Mouse (Mus musculus) kidney, embryonic 15.5 days (tissue): ENCODE data around the gene Fcer1g. TPM values are rescaled to one million over a fixed set of nuclear protein-coding genes. Genes with fewer than 3 reads are reported as not detected.

ENCODE experiments used
- ATAC-seq: fragments of 200-750 bp; cut with Nextera tagmentation; replicated peaks from 2 replicates; pipeline ENCODE4 v1.8.0; 2017; ENCODE audit warnings: moderate TSS enrichment; ENCODE audit not compliant: low FRiP score
- H3K27ac ChIP-seq: fragments of 300-500 bp; sonication (generic); 2 replicates; pipeline ENCODE4 v1.5.1; 2015; ENCODE audit warnings: mild to moderate bottlenecking, inconsistent platforms
- H3K27me3 ChIP-seq: fragments of 300-500 bp; sonication (generic); 2 replicates; pipeline ENCODE4 v1.6.1; 2015; ENCODE audit warnings: inconsistent platforms
- H3K36me3 ChIP-seq: fragments of 300-500 bp; sonication (generic); 2 replicates; pipeline ENCODE4 v1.6.1; 2015; ENCODE audit warnings: inconsistent platforms
- H3K4me1 ChIP-seq: fragments of 300-500 bp; sonication (generic); 2 replicates; pipeline ENCODE4 v1.6.1; 2015; ENCODE audit warnings: inconsistent platforms
- H3K4me2 ChIP-seq: fragments of 300-500 bp; sonication (generic); 2 replicates; pipeline ENCODE4 v1.6.1; 2015; ENCODE audit warnings: moderate library complexity, mild to moderate bottlenecking, inconsistent platforms
- H3K4me3 ChIP-seq: fragments of 300-500 bp; sonication (generic); replicated peaks from 2 replicates; pipeline ENCODE4 v1.5.1; 2015; ENCODE audit warnings: mild to moderate bottlenecking, inconsistent platforms
- H3K9ac ChIP-seq: fragments of 300-500 bp; sonication (generic); 2 replicates; pipeline ENCODE4 v1.6.1; 2015; ENCODE audit warnings: mild to moderate bottlenecking, inconsistent platforms
- H3K9me3 ChIP-seq: fragments of 300-500 bp; sonication (generic); replicated peaks from 2 replicates; pipeline ENCODE4 v1.6.1; 2016; ENCODE audit warnings: inconsistent platforms
- WGBS: fragments of 180-500 bp; shearing (Covaris S2); methylation state at CpG from one replicate; pipeline ENCODE4 v1.1.7; 2015; ENCODE audit warnings: mixed read lengths; 5-methylcytosine and 5-hydroxymethylcytosine counted together
- polyA plus RNA-seq: library from polyadenylated mRNA; unstranded; fragments of >200 nt; fragmentation: Nextera tagmentation; extraction: Ambion mirVana; gene quantifications from 2 replicates; pipeline ENCODE4 v1.2.1, GENCODE M21; 2015

Fcer1g gene
- polyA plus RNA-seq, 1 experiment from 2014 or later, result 36.9 TPM

GRCm38 (mm10) chr1:171187851-171188700 lies 46.1 kb downstream of the Fcer1g start:
- Histone ChIP-seq H3K4me2 (no peak overlapping the region), H3K27me3 (peaks cover 25% of the 10 kb centered on the region), H3K4me1 (peaks cover 17% of the 10 kb centered on the region), H3K4me3 (no peak overlapping the region), H3K36me3 (no peaks in the 10 kb centered on the region), H3K9ac (no peak overlapping the region), H3K27ac (no peak overlapping the region), H3K9me3 (no peaks in the 10 kb centered on the region)
- no peak for ATAC-seq
- 60% methylated on average over 13 of the region's 13 CpGs for WGBS

DNA sequence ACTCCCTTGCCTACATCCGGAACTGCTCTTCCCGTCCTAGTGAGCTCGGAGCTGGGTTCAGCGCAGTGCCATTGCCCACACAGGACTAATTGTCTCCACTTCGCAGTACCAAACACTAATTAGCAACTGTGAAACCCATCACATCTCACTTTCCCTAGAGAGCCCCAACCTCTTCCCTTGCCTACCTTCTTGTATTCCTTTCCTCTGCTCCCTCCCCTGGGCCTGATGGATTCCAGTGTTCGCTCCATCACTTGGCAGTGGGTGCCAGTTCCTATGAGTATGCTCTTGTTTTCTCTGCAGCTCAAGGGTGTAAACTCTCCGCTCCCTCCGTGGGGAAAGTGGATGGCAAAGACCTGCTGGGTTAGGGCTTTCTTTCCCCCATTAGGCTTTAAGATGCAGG lies 48.5 kb downstream of the Fcer1g start:
- Histone ChIP-seq H3K4me2 (no peak overlapping the region), H3K27me3 (peaks cover 2% of the 10 kb centered on the region; the same call in 1 of the 2 replicates), H3K36me3 (no peaks in the 10 kb centered on the region), H3K9ac (no peak overlapping the region), H3K4me3 (no peak overlapping the region), H3K9me3 (no peaks in the 10 kb centered on the region), H3K4me1 (peaks cover 12% of the 10 kb centered on the region), H3K27ac (no peak overlapping the region)
- WGBS, result 67% methylated on average over 8 of the region's 8 CpGs
- no peak for ATAC-seq

DNA sequence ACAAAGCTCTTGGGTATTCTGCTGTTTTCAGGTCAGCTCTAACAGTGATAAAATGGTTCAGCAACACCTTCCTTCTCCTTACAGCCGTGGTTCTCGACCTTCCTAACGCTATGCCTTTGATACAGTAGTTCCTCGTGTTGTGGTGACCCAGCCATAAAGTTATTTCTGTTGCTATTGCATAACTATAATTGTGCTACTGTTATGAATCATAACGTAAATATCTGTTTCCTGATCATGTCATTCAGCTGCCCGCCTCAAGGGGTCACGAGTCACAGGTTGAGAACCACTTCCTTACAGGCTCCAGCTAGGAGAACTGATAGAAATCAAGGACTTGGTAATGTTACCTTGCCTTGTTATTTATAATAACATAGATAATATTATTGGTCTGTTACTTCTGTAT lies 49.9 kb downstream of the Fcer1g start:
- Histone ChIP-seq H3K27me3 (no peaks in the 10 kb centered on the region), H3K4me1 (peaks cover 5% of the 10 kb centered on the region), H3K27ac (no peak overlapping the region), H3K4me3 (no peak overlapping the region), H3K9me3 (no peaks in the 10 kb centered on the region), H3K36me3 (no peaks in the 10 kb centered on the region), H3K9ac (no peak overlapping the region), H3K4me2 (no peak overlapping the region)
- no peak for ATAC-seq
- 68% methylated on average over 7 of the region's 7 CpGs for WGBS

GRCm38 (mm10) chr1:171183620-171184019 lies 50.5 kb downstream of the Fcer1g start:
- H3K4me1 ChIP-seq, result no peaks in the 10 kb centered on the region
- no peak overlapping the region for H3K4me3 ChIP-seq
- no peak overlapping the region for H3K4me2 ChIP-seq
- peak overlapping the region; percentile 42; the same call in 1 of the 2 replicates for H3K27ac ChIP-seq
- no peaks in the 10 kb centered on the region for H3K9me3 ChIP-seq
- ATAC-seq, result no peak
- H3K9ac ChIP-seq, result no peak overlapping the region
- H3K36me3 ChIP-seq, result no peaks in the 10 kb centered on the region
- no peaks in the 10 kb centered on the region for H3K27me3 ChIP-seq
- WGBS, result 71% methylated on average over 3 of the region's 3 CpGs

DNA sequence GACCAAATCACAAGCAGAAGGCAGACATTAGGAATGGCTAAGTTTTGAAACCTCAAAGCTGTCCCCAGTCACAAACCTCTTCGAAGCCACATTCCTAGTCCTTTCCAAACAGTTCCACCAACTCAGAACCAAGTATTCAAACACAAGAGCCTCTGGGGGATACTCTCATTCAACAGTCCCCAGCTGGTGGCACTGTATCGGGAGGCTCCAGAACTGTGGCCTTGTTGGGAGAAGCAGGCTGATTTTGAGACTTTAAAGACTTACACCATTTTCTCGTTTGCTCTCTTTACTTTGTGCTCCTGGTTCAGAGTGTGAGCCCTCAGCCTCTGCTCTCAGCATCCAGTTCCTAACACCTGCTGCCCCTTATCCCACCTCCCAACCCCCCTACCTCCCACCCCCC lies 51.1 kb downstream of the Fcer1g start:
- no peak overlapping the region for H3K4me2 ChIP-seq
- H3K27me3 ChIP-seq, result no peaks in the 10 kb centered on the region
- no peak overlapping the region for H3K4me3 ChIP-seq
- H3K27ac ChIP-seq, result no peak overlapping the region
- H3K4me1 ChIP-seq, result no peaks in the 10 kb centered on the region
- no peaks in the 10 kb centered on the region for H3K9me3 ChIP-seq
- no peaks in the 10 kb centered on the region for H3K36me3 ChIP-seq
- WGBS, result 81% methylated on average over 3 of the region's 3 CpGs
- no peak for ATAC-seq
- no peak overlapping the region for H3K9ac ChIP-seq

Other genes with a start within 250 kb of the Fcer1g start
- 1.2 and 1.3 TPM in 2 replicates for gene Fcgr4, start 215.4 kb downstream of the Fcer1g start, polyA plus RNA-seq
- gene Fcgr3, start 169.4 kb downstream of the Fcer1g start, polyA plus RNA-seq, result 7.8 and 10.5 TPM in 2 replicates
- 2.0 and 2.1 TPM in 2 replicates for gene Cfap126, start 120.4 kb downstream of the Fcer1g start, polyA plus RNA-seq
- gene Sdhc, start 83.8 kb downstream of the Fcer1g start, polyA plus RNA-seq, result 307 and 309 TPM in 2 replicates
- gene Mpz, start 83.7 kb downstream of the Fcer1g start, polyA plus RNA-seq, result 0.86 and 0.99 TPM in 2 replicates
- gene Pcp4l1, start 38.1 kb downstream of the Fcer1g start, polyA plus RNA-seq, result 2.8 and 4.0 TPM in 2 replicates
- gene Nr1i3, start 20.4 kb downstream of the Fcer1g start, polyA plus RNA-seq, result 0.26 and 0.81 TPM in 2 replicates
- gene Tomm40l, start 11.9 kb downstream of the Fcer1g start, polyA plus RNA-seq, result 35.1 and 35.4 TPM in 2 replicates
- gene Apoa2, start 9.3 kb downstream of the Fcer1g start, polyA plus RNA-seq, result 45.5 and 97.5 TPM in 2 replicates
- gene Adamts4, start 16.1 kb upstream of the Fcer1g start, polyA plus RNA-seq, result 10.7 and 11.6 TPM in 2 replicates
- gene Ndufs2, start 17.0 kb upstream of the Fcer1g start, polyA plus RNA-seq, result 276 and 283 TPM in 2 replicates
- gene B4galt3, start 36.0 kb upstream of the Fcer1g start, polyA plus RNA-seq, result 80.4 and 94.3 TPM in 2 replicates
- gene Ppox, start 46.8 kb upstream of the Fcer1g start, polyA plus RNA-seq, result 63.0 and 65.4 TPM in 2 replicates
- 87.7 and 97.8 TPM in 2 replicates for gene Usp21, start 53.6 kb upstream of the Fcer1g start, polyA plus RNA-seq
- 106 and 118 TPM in 2 replicates for gene Ufc1, start 60.7 kb upstream of the Fcer1g start, polyA plus RNA-seq
- gene Dedd, start 94.8 kb upstream of the Fcer1g start, polyA plus RNA-seq, result 53.1 and 55.7 TPM in 2 replicates
- 47.8 and 50.5 TPM in 2 replicates for gene Nit1, start 111.3 kb upstream of the Fcer1g start, polyA plus RNA-seq
- gene Pfdn2, start 111.3 kb upstream of the Fcer1g start, polyA plus RNA-seq, result 122 and 130 TPM in 2 replicates
- 2.6 TPM in 2 replicates for gene Klhdc9, start 126.4 kb upstream of the Fcer1g start, polyA plus RNA-seq
- 3.0 and 3.5 TPM in 2 replicates for gene Nectin4, start 135.7 kb upstream of the Fcer1g start, polyA plus RNA-seq
- 1.2 and 1.6 TPM in 2 replicates for gene Arhgap30, start 154.6 kb upstream of the Fcer1g start, polyA plus RNA-seq
- 71.2 and 90.9 TPM in 2 replicates for gene Usf1, start 176.9 kb upstream of the Fcer1g start, polyA plus RNA-seq
- 6.8 and 7.5 TPM in 2 replicates for gene Tstd1, start 184.5 kb upstream of the Fcer1g start, polyA plus RNA-seq
- gene F11r, start 203.2 kb upstream of the Fcer1g start, polyA plus RNA-seq, result 137 TPM in 2 replicates